Mouse (Mus musculus): Measurements from ENCODE around the gene 6820408C15Rik.

The 6820408C15Rik gene

GRCm38 (mm10) chr2:152415287-152415686, at the start of gene 6820408C15Rik:
6820408C15Rik (plus strand) TSS chr2:152415587.
- no peak for DNase-seq (ENCODE audit: low spot score)

- no peak for DNase-seq (ENCODE audit: low spot score)
Observed at GRCm38 (mm10) chr2:152367917-152368316, 47.5 kb upstream of the 6820408C15Rik start.

GRCm38 (mm10) chr2:152368532-152369140, 46.8 kb upstream of the 6820408C15Rik start:
- DNase-seq (ENCODE audit: low spot score): peak; percentile 43

- no peak for DNase-seq (ENCODE audit: low spot score)
Observed at GRCm38 (mm10) chr2:152372104-152372503, 43.3 kb upstream of the 6820408C15Rik start.

- no peak for DNase-seq (ENCODE audit: low spot score)
Observed at GRCm38 (mm10) chr2:152372661-152373060, 42.7 kb upstream of the 6820408C15Rik start.

- DNase-seq (ENCODE audit: low spot score): no peak
Observed at GRCm38 (mm10) chr2:152373547-152373946, 41.8 kb upstream of the 6820408C15Rik start.

GRCm38 (mm10) chr2:152375652-152376344, 39.6 kb upstream of the 6820408C15Rik start:
- DNase-seq (ENCODE audit: low spot score): no peak

- no peak for DNase-seq (ENCODE audit: low spot score)
Observed at GRCm38 (mm10) chr2:152376345-152376741, 39.0 kb upstream of the 6820408C15Rik start, which contains the start of gene Nrsn2. Nrsn2 (minus strand) TSS chr2:152376638.

- no peak for DNase-seq (ENCODE audit: low spot score)
Observed at GRCm38 (mm10) chr2:152384191-152384590, 31.2 kb upstream of the 6820408C15Rik start.

GRCm38 (mm10) chr2:152392786-152393185, 22.6 kb upstream of the 6820408C15Rik start:
- no peak for DNase-seq (ENCODE audit: low spot score)

GRCm38 (mm10) chr2:152393225-152394017, 22.0 kb upstream of the 6820408C15Rik start:
- DNase-seq (ENCODE audit: low spot score): no peak

- no peak for DNase-seq (ENCODE audit: low spot score)
Observed at GRCm38 (mm10) chr2:152395271-152395920, 20.0 kb upstream of the 6820408C15Rik start.

- DNase-seq (ENCODE audit: low spot score): peak; percentile 90
Observed at GRCm38 (mm10) chr2:152396110-152397003, 19.0 kb upstream of the 6820408C15Rik start.

GRCm38 (mm10) chr2:152397004-152397589, 18.3 kb upstream of the 6820408C15Rik start:
- DNase-seq (ENCODE audit: low spot score): peak; percentile 84

- peak; percentile 97 for DNase-seq (ENCODE audit: low spot score)
Observed at GRCm38 (mm10) chr2:152397680-152398435, 17.5 kb upstream of the 6820408C15Rik start, which contains the start of gene Sox12. Sox12 (minus strand) TSS chr2:152398063.

GRCm38 (mm10) chr2:152398691-152399090, 16.7 kb upstream of the 6820408C15Rik start:
- DNase-seq (ENCODE audit: low spot score): peak; percentile 98

- DNase-seq (ENCODE audit: low spot score): no peak
Observed at GRCm38 (mm10) chr2:152399122-152399542, 16.3 kb upstream of the 6820408C15Rik start.

GRCm38 (mm10) chr2:152406126-152406525, 9.3 kb upstream of the 6820408C15Rik start:
- peak; percentile 96 for DNase-seq (ENCODE audit: low spot score)

- no peak for DNase-seq (ENCODE audit: low spot score)
Observed at GRCm38 (mm10) chr2:152409781-152410180, 5.6 kb upstream of the 6820408C15Rik start.

GRCm38 (mm10) chr2:152410971-152411371, 4.4 kb upstream of the 6820408C15Rik start:
- peak; percentile 81 for DNase-seq (ENCODE audit: low spot score)

Data from ovary, postnatal 36 days (tissue).